Mouse (Mus musculus) lung, postnatal 0 days (tissue): ENCODE results near the gene Gm9639. TPM values are rescaled to one million over a fixed set of nuclear protein-coding genes. Genes with fewer than 3 reads are reported as not detected.

Source experiments
- ATAC-seq: fragments of 200-750 bp; cut with Nextera tagmentation; 2 replicates; pipeline ENCODE4 v1.8.0; 2017; ENCODE audit warnings: moderate library complexity
- DNase-seq: peaks from one replicate; pipeline ENCODE4 v3.0.0-alpha.2; 2016; ENCODE audit warnings: low spot score
- H3K27ac ChIP-seq: fragments of 300-500 bp; sonication (generic); 2 replicates; pipeline ENCODE4 v1.5.1; 2014; ENCODE audit warnings: antibody characterized with exemption, mild to moderate bottlenecking, low read length, mixed read lengths
- H3K27me3 ChIP-seq: fragments of 300-500 bp; sonication (generic); replicated peaks from 2 replicates; pipeline ENCODE4 v1.6.1; 2014; ENCODE audit warnings: low read length, mixed read lengths; ENCODE audit not compliant: insufficient read depth
- H3K36me3 ChIP-seq: fragments of 300-500 bp; sonication (generic); 2 replicates; pipeline ENCODE4 v1.6.1; 2014; ENCODE audit warnings: low read length, mixed read lengths; ENCODE audit not compliant: insufficient read depth
- H3K4me1 ChIP-seq: fragments of 300-500 bp; sonication (generic); 2 replicates; pipeline ENCODE4 v1.6.1; 2014; ENCODE audit warnings: antibody characterized with exemption, low read depth, low read length, mixed read lengths; ENCODE audit not compliant: insufficient read depth
- H3K4me2 ChIP-seq: fragments of 300-500 bp; sonication (generic); replicated peaks from 2 replicates; pipeline ENCODE4 v1.6.1; 2014; ENCODE audit warnings: low read depth, mild to moderate bottlenecking, low read length, moderate library complexity, mixed read lengths
- H3K4me3 ChIP-seq: fragments of 300-500 bp; sonication (generic); 2 replicates; pipeline ENCODE4 v1.5.1; 2014; ENCODE audit warnings: low read depth, low read length
- H3K9ac ChIP-seq: fragments of 300-500 bp; sonication (generic); replicated peaks from 2 replicates; pipeline ENCODE4 v1.6.1; 2014; ENCODE audit warnings: low read depth, mild to moderate bottlenecking
- H3K9me3 ChIP-seq: fragments of 300-500 bp; sonication (generic); 2 replicates; pipeline ENCODE4 v1.6.1; 2016; ENCODE audit warnings: low read length, mixed read lengths
- CTCF ChIP-seq: IDR thresholded peaks from 2 replicates; pipeline ENCODE4 v1.5.1; 2016; ENCODE audit warnings: antibody characterized with exemption, mild to moderate bottlenecking
- EP300 ChIP-seq: IDR thresholded peaks from 2 replicates; pipeline ENCODE4 v1.6.1; 2016; ENCODE audit warnings: antibody characterized with exemption, mild to moderate bottlenecking, control low read depth
- WGBS: fragments of 180-500 bp; shearing (Covaris S2); extraction: QIAGEN DNeasy Blood & Tissue Kit; methylation state at CpG from one replicate; pipeline ENCODE4 v1.1.7; 2014; 5-methylcytosine and 5-hydroxymethylcytosine counted together
- polyA plus RNA-seq: library from polyadenylated mRNA; unstranded; fragments of >200 nt; fragmentation: Nextera tagmentation; extraction: Ambion mirVana; gene quantifications from 2 replicates; pipeline ENCODE4 v1.2.1, GENCODE M21; 2015

Gene Gm9639
- polyA plus RNA-seq: not detected in 2 replicates

DNA sequence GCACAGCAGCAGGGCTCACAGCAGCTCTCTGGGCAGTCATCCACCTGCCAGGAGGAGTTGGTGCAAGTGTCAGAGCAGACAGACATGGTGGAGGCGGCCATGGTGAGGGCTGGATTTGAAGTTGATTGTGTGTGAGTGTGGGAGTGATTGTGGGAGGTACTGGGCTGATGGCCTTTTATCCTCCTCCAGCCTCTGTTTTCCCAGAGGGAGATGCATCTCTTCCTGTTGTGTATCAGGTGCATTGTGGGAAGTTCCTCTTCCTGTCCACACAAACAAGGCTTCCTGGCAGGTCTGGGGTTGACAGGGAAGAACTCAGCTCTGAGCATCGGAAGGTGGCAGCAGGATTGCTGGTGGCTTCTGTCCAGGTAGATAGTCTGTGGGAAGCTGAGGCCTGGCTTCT lies at the start of gene Gm9639:
Gene Gm9639 (minus strand): TSS at position 101 of the 400 bp plus-strand sequence.
- TF ChIP-seq EP300: no peak
- no peak for TF ChIP-seq CTCF
- no peak for ATAC-seq
- no peak within 1 kb of the TSS for H3K27ac ChIP-seq
- 45% methylated on average over 2 of the region's 2 CpGs for WGBS
- no peaks in the 10 kb centered on the region for H3K36me3 ChIP-seq
- no peaks in the 10 kb centered on the region for H3K9me3 ChIP-seq
- H3K27me3 ChIP-seq: no peaks in the 10 kb centered on the region
- no peak within 1 kb of the TSS for H3K4me3 ChIP-seq
- no peak for DNase-seq
- H3K4me2 ChIP-seq: no peak within 1 kb of the TSS
- H3K4me1 ChIP-seq: no peaks in the 10 kb centered on the region; the same call in 1 of the 2 replicates
- H3K9ac ChIP-seq: no peak within 1 kb of the TSS

DNA sequence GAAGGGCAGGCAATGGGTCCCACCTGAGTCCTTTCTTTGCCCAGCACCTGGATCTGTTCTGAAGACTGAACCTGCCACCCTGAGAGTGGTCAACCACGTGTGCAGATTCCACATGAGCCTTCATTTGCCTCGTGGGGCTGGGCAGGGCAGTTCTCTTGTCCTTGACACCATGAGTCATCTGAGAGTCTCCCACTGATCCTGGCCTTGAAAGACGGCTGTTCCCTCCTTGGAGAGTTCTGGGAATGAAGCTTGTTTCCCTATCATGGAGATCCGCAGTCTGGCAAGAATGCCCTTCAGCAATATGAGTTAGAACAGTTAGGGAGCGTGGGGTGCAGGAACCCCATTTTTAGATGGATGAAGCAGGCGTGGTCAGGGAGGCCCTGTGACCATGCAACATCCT lies 44.1 kb upstream of the Gm9639 start:
- Histone ChIP-seq H3K9ac (no peak overlapping the region), H3K4me3 (no peak overlapping the region), H3K27ac (no peak overlapping the region), H3K9me3 (no peaks in the 10 kb centered on the region; the same call in 1 of the 2 replicates), H3K27me3 (no peaks in the 10 kb centered on the region), H3K4me2 (no peak overlapping the region), H3K4me1 (no peaks in the 10 kb centered on the region), H3K36me3 (no peaks in the 10 kb centered on the region)
- no peak for ATAC-seq
- no peak for DNase-seq
- WGBS: 66% methylated on average over 6 of the region's 6 CpGs
- TF ChIP-seq CTCF (no peak), EP300 (no peak)

DNA sequence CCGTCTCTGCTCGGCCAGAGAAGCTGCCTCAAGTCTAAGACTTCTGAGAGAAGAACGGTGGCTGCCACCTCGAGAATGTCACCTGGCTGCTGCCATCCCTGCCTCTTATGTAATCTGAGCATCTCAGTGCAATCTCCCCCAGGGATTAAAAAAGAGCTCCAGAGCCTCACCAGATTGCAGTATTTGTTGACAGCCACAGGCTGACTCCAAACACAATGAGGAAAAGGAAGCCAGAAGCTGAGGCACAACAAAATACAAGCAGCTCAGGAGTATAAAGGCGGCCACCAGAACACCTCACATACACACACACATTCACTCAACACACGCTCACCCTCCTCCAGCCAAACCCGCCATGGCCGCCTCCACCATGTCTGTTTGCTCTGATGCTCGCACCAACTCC lies 40.8 kb upstream of the Gm9639 start, which contains the start of gene Krtap10-10:
Gene Krtap10-10 (plus strand): TSS at position 301 of the 400 bp plus-strand sequence.
- TF ChIP-seq CTCF (no peak), EP300 (no peak)
- ATAC-seq (no peak), DNase-seq (no peak)
- Histone ChIP-seq H3K4me3 (no peak within 1 kb of the TSS), H3K27me3 (no peaks in the 10 kb centered on the region), H3K4me2 (no peak within 1 kb of the TSS), H3K27ac (no peak within 1 kb of the TSS), H3K36me3 (no peaks in the 10 kb centered on the region), H3K9me3 (no peaks in the 10 kb centered on the region), H3K9ac (no peak within 1 kb of the TSS), H3K4me1 (no peaks in the 10 kb centered on the region)
- 65% methylated on average over 8 of the region's 9 CpGs for WGBS

DNA sequence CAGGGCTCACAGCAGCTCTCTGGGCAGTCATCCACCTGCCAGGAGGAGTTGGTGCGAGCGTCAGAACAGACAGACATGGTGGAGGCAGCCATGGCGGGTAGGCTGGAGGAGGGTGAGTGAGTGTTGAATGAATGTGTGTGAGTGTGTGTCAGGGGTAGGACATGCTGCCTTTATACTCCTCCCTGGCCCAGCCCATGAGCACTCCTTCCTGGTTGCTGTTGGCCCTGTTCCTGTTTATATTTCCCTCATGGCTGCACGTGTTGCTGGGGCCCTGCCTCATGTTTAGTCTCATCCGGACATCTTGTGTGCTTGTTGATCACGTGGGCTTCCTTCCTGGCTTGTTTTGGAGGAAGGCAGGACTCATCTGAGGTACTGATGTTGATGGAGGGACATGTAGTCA lies 32.1 kb upstream of the Gm9639 start, which contains the start of gene Krtap10-4:
Gene Krtap10-4 (minus strand): TSS at position 145 of the 400 bp plus-strand sequence.
- H3K27ac ChIP-seq: no peak within 1 kb of the TSS
- no peak within 1 kb of the TSS for H3K4me3 ChIP-seq
- TF ChIP-seq CTCF (no peak), EP300 (no peak)
- no peaks in the 10 kb centered on the region for H3K27me3 ChIP-seq
- H3K9ac ChIP-seq: no peak within 1 kb of the TSS
- DNase-seq (peak; percentile 12), ATAC-seq (peak; percentile 62)
- no peaks in the 10 kb centered on the region for H3K4me1 ChIP-seq
- H3K9me3 ChIP-seq: no peaks in the 10 kb centered on the region
- H3K4me2 ChIP-seq: no peak within 1 kb of the TSS
- 42% methylated on average over 6 of the region's 6 CpGs for WGBS
- no peaks in the 10 kb centered on the region for H3K36me3 ChIP-seq

DNA sequence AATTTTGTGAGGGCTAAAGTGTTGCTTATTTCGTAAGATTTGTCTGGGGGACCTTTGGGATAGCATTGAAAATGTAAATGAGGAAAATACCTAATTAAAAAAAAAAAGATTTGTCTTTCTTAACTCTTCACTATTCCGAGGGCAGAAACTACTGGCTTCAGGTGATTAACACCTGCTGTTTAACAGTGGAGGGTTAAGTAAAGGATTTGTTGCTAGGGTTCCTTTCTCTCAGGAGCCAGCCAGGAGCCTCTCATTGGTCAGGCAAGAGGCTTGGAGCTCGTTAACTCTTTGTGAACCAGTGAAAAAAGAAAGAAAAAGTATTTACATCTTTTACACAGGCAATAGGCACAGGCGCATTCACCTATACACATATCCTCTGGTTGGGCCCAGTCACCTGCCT lies 24.3 kb upstream of the Gm9639 start:
- H3K4me2 ChIP-seq: no peak overlapping the region
- no peak for TF ChIP-seq EP300
- no peak for TF ChIP-seq CTCF
- no peak for ATAC-seq
- no peak overlapping the region for H3K9ac ChIP-seq
- no peak for DNase-seq
- H3K9me3 ChIP-seq: no peaks in the 10 kb centered on the region
- no peak overlapping the region for H3K4me3 ChIP-seq
- H3K27ac ChIP-seq: no peak overlapping the region
- H3K4me1 ChIP-seq: no peaks in the 10 kb centered on the region
- H3K36me3 ChIP-seq: no peaks in the 10 kb centered on the region
- WGBS: 32% methylated on average over 4 of the region's 4 CpGs
- H3K27me3 ChIP-seq: no peaks in the 10 kb centered on the region

DNA sequence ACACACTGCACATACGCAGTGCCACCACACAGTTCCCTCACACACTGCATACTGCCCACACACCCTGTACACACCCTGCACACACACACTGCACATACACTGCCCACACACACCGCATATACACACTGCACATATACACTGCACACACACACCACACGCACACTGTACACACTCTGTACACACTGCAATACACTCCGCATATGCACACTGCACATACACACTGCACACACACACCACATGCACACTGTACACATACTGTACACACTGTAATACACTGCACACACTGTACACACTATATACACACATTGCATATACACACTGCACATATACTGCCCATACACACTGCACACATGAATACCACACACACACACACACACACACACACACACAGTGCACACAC lies 23.6 kb upstream of the Gm9639 start:
- Histone ChIP-seq H3K4me3 (no peak overlapping the region), H3K27ac (no peak overlapping the region), H3K27me3 (no peaks in the 10 kb centered on the region), H3K36me3 (no peaks in the 10 kb centered on the region), H3K4me2 (no peak overlapping the region), H3K9ac (no peak overlapping the region), H3K9me3 (no peaks in the 10 kb centered on the region), H3K4me1 (no peaks in the 10 kb centered on the region)
- 97% methylated on average over 4 of the region's 4 CpGs for WGBS
- DNase-seq (no peak), ATAC-seq (no peak)
- TF ChIP-seq EP300: no peak
- TF ChIP-seq CTCF: no peak

DNA sequence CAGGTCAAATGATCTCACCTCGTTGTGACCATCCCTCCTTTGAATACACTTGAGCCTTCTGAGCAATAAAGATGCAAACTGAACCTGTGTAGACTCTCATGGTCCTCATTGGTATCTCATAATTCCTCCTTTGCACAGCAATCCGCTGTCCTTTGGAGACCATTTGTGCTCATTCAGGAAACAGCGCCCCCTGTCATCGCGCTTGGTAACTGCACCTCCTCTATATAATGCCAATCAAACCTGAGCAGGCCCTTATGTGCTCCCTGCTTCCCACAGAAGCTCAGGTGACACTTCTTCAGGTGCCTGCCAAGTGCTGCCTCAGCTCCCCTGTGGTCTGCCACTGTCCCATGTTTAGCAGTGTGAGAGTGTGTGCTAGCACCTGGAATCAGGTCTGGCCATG lies 20.6 kb upstream of the Gm9639 start:
- H3K9ac ChIP-seq: no peak overlapping the region
- peak; percentile 72 for TF ChIP-seq CTCF
- TF ChIP-seq EP300: no peak
- no peaks in the 10 kb centered on the region for H3K27me3 ChIP-seq
- H3K9me3 ChIP-seq: no peaks in the 10 kb centered on the region
- H3K4me1 ChIP-seq: no peaks in the 10 kb centered on the region
- no peak overlapping the region for H3K4me2 ChIP-seq
- ATAC-seq (no peak), DNase-seq (peak; percentile 5)
- no peak overlapping the region for H3K4me3 ChIP-seq
- WGBS: 24% methylated on average over 5 of the region's 5 CpGs
- H3K27ac ChIP-seq: no peak overlapping the region
- H3K36me3 ChIP-seq: no peaks in the 10 kb centered on the region
